Mouse (Mus musculus) intestine, postnatal 0 days (tissue): ENCODE results near the gene Elfn1. TPM values are rescaled to one million over a fixed set of nuclear protein-coding genes. Genes with fewer than 3 reads are reported as not detected.

Source experiments
- ATAC-seq: fragments of 200-750 bp; cut with Nextera tagmentation; 2 replicates; pipeline ENCODE4 v1.8.0; 2017; ENCODE audit warnings: mild to moderate bottlenecking, moderate TSS enrichment, moderate library complexity
- H3K27ac ChIP-seq: fragments of 300-500 bp; sonication (generic); 2 replicates; pipeline ENCODE4 v1.5.1; 2014; ENCODE audit warnings: mild to moderate bottlenecking, low read depth, low read length, moderate library complexity
- H3K27me3 ChIP-seq: fragments of 300-500 bp; sonication (generic); replicated peaks from 2 replicates; pipeline ENCODE4 v1.6.1; 2014; ENCODE audit warnings: low read length, mixed read lengths; ENCODE audit not compliant: control insufficient read depth, insufficient read depth
- H3K36me3 ChIP-seq: fragments of 300-500 bp; sonication (generic); 2 replicates; pipeline ENCODE4 v1.6.1; 2014; ENCODE audit warnings: mild to moderate bottlenecking, moderate library complexity; ENCODE audit not compliant: control insufficient read depth, insufficient read depth
- H3K4me1 ChIP-seq: fragments of 300-500 bp; sonication (generic); replicated peaks from 2 replicates; pipeline ENCODE4 v1.6.1; 2014; ENCODE audit warnings: antibody characterized with exemption, low read length, mixed read lengths; ENCODE audit not compliant: control insufficient read depth, insufficient read depth
- H3K4me2 ChIP-seq: fragments of 300-500 bp; sonication (generic); replicated peaks from 2 replicates; pipeline ENCODE4 v1.6.1; 2014; ENCODE audit warnings: low read depth, mild to moderate bottlenecking, moderate library complexity
- H3K4me3 ChIP-seq: fragments of 300-500 bp; sonication (generic); 2 replicates; pipeline ENCODE4 v1.5.1; 2014; ENCODE audit warnings: low read depth, low read length
- H3K9ac ChIP-seq: fragments of 300-500 bp; sonication (generic); 2 replicates; pipeline ENCODE4 v1.6.1; 2014; ENCODE audit warnings: mild to moderate bottlenecking, low read depth, low read length
- H3K9me3 ChIP-seq: fragments of 300-500 bp; sonication (generic); 2 replicates; pipeline ENCODE4 v1.6.1; 2016; ENCODE audit warnings: mixed run types; ENCODE audit not compliant: control insufficient read depth
- CTCF ChIP-seq: sonication (generic); IDR thresholded peaks from 2 replicates; pipeline ENCODE4 v1.5.1; 2016; ENCODE audit warnings: low read depth, mild to moderate bottlenecking, control low read depth, antibody characterized with exemption, moderate library complexity
- WGBS: fragments of 180-500 bp; shearing (Covaris S2); extraction: QIAGEN DNeasy Blood & Tissue Kit; methylation state at CpG from one replicate; pipeline ENCODE4 v1.1.7; 2014; 5-methylcytosine and 5-hydroxymethylcytosine counted together
- polyA plus RNA-seq: library from polyadenylated mRNA; unstranded; fragments of >200 nt; fragmentation: Nextera tagmentation; extraction: Ambion mirVana; gene quantifications from 2 replicates; pipeline ENCODE4 v1.2.1, GENCODE M21; 2015

Gene Elfn1
- polyA plus RNA-seq, 1 experiment from 2014 or later = 0.12 TPM

GRCm38 (mm10) chr5:139908811-139909627 lies 1.3 kb downstream of the Elfn1 start:
- H3K4me1 ChIP-seq = 0 out of 2 replicates have a peak, but pooled peaks cover 5% of the 10 kb centered on the region
- no peaks in the 10 kb centered on the region for H3K36me3 ChIP-seq
- 1% methylated on average over 39 of the region's 50 CpGs for WGBS
- H3K9me3 ChIP-seq = no peaks in the 10 kb centered on the region
- peak overlapping the region; percentile 97 for H3K4me2 ChIP-seq
- H3K27me3 ChIP-seq = peaks cover 85% of the 10 kb centered on the region
- H3K9ac ChIP-seq = peak overlapping the region; percentile 48; the same call in 1 of the 2 replicates
- TF ChIP-seq CTCF = no peak
- no peak overlapping the region for H3K27ac ChIP-seq
- H3K4me3 ChIP-seq = peak overlapping the region; percentile 61
- no peak for ATAC-seq

GRCm38 (mm10) chr5:139909710-139910550 lies 2.2 kb downstream of the Elfn1 start:
- no peaks in the 10 kb centered on the region for H3K9me3 ChIP-seq
- ATAC-seq = no peak
- peaks cover 94% of the 10 kb centered on the region for H3K27me3 ChIP-seq
- H3K9ac ChIP-seq = no peak overlapping the region
- no peak overlapping the region for H3K27ac ChIP-seq
- 0 out of 2 replicates have a peak, but pooled peaks cover 5% of the 10 kb centered on the region for H3K4me1 ChIP-seq
- WGBS = 2% methylated on average over 29 of the region's 29 CpGs
- H3K4me3 ChIP-seq = peak overlapping the region; percentile 14
- H3K4me2 ChIP-seq = peak overlapping the region; percentile 97
- TF ChIP-seq CTCF = no peak
- H3K36me3 ChIP-seq = no peaks in the 10 kb centered on the region

- Histone ChIP-seq H3K27me3 (peaks cover 99% of the 10 kb centered on the region), H3K4me2 (no peak overlapping the region)
- no peak for TF ChIP-seq CTCF
Observed at GRCm38 (mm10) chr5:139910755-139911300, 3.1 kb downstream of the Elfn1 start.

GRCm38 (mm10) chr5:139911506-139911905 lies 3.8 kb downstream of the Elfn1 start:
- Histone ChIP-seq H3K4me1 (0 out of 2 replicates have a peak, but pooled peaks cover 5% of the 10 kb centered on the region), H3K27me3 (peaks cover 93% of the 10 kb centered on the region), H3K4me3 (no peak overlapping the region), H3K4me2 (peak overlapping the region; percentile 83; the same call in 1 of the 2 replicates), H3K27ac (no peak overlapping the region), H3K36me3 (no peaks in the 10 kb centered on the region), H3K9ac (no peak overlapping the region), H3K9me3 (no peaks in the 10 kb centered on the region)
- TF ChIP-seq CTCF = no peak
- ATAC-seq = no peak
- 9% methylated on average over 19 of the region's 19 CpGs for WGBS

More at GRCm38 (mm10) chr5:139910755-139911300, 3.1 kb downstream of the Elfn1 start:
- Histone ChIP-seq H3K4me3 (0 out of 2 replicates have a peak overlapping the region, but pooled peaks have one; percentile 14), H3K36me3 (no peaks in the 10 kb centered on the region), H3K9me3 (no peaks in the 10 kb centered on the region), H3K27ac (no peak overlapping the region), H3K9ac (no peak overlapping the region), H3K4me1 (0 out of 2 replicates have a peak, but pooled peaks cover 5% of the 10 kb centered on the region)
- ATAC-seq = no peak
- 23% methylated on average over 3 of the region's 3 CpGs for WGBS

GRCm38 (mm10) chr5:139912121-139912771 lies 4.5 kb downstream of the Elfn1 start:
- no peak for ATAC-seq
- peak overlapping the region; percentile 22 for H3K9ac ChIP-seq
- no peaks in the 10 kb centered on the region for H3K9me3 ChIP-seq
- 0 out of 2 replicates have a peak, but pooled peaks cover 5% of the 10 kb centered on the region for H3K4me1 ChIP-seq
- TF ChIP-seq CTCF = no peak
- under 1% methylated on average over 41 of the region's 64 CpGs for WGBS
- H3K4me2 ChIP-seq = peak overlapping the region; percentile 83
- H3K27me3 ChIP-seq = peaks cover 90% of the 10 kb centered on the region
- no peak overlapping the region for H3K27ac ChIP-seq
- peak overlapping the region; percentile 45 for H3K4me3 ChIP-seq
- no peaks in the 10 kb centered on the region for H3K36me3 ChIP-seq
